Mouse (Mus musculus) limb, embryonic 14.5 days (tissue): ENCODE results near the gene Spata33. TPM values are rescaled to one million over a fixed set of nuclear protein-coding genes. Genes with fewer than 3 reads are reported as not detected.

Experiments used
- ATAC-seq: fragments of 200-750 bp; cut with Nextera tagmentation; 2 replicates; pipeline ENCODE4 v1.8.0; 2017; ENCODE audit warnings: low read depth, moderate number of reproducible peaks, moderate TSS enrichment; ENCODE audit not compliant: low FRiP score
- DNase-seq: peaks from one replicate; pipeline ENCODE4 v3.0.0-alpha.2; 2015; ENCODE audit warnings: low spot score
- H3K27ac ChIP-seq: fragments of 300-500 bp; sonication (generic); replicated peaks from 2 replicates; pipeline ENCODE4 v1.5.1; 2014; ENCODE audit warnings: low read depth, mild to moderate bottlenecking, low read length, moderate library complexity, mixed read lengths
- H3K27me3 ChIP-seq: fragments of 300-500 bp; sonication (generic); 2 replicates; pipeline ENCODE4 v1.6.1; 2014; ENCODE audit warnings: low read length, mixed read lengths; ENCODE audit not compliant: control insufficient read depth, insufficient read depth
- H3K36me3 ChIP-seq: fragments of 300-500 bp; sonication (generic); 2 replicates; pipeline ENCODE4 v1.6.1; 2014; ENCODE audit warnings: mild to moderate bottlenecking, low read length, moderate library complexity, mixed read lengths; ENCODE audit not compliant: control insufficient read depth, insufficient read depth
- H3K4me1 ChIP-seq: fragments of 300-500 bp; sonication (generic); 2 replicates; pipeline ENCODE4 v1.6.1; 2014; ENCODE audit warnings: antibody characterized with exemption, low read length, mixed read lengths; ENCODE audit not compliant: control insufficient read depth, insufficient read depth
- H3K4me2 ChIP-seq: fragments of 300-500 bp; sonication (generic); replicated peaks from 2 replicates; pipeline ENCODE4 v1.6.1; 2014; ENCODE audit warnings: low read depth, mild to moderate bottlenecking, low read length, moderate library complexity; ENCODE audit not compliant: severe bottlenecking
- H3K4me3 ChIP-seq: fragments of 300-500 bp; sonication (generic); replicated peaks from 2 replicates; pipeline ENCODE4 v1.5.1; 2014; ENCODE audit warnings: low read length
- H3K9ac ChIP-seq: fragments of 300-500 bp; sonication (generic); 2 replicates; pipeline ENCODE4 v1.6.1; 2014; ENCODE audit warnings: mild to moderate bottlenecking, low read depth, low read length, moderate library complexity; ENCODE audit not compliant: severe bottlenecking
- H3K9me3 ChIP-seq: fragments of 300-500 bp; sonication (generic); 2 replicates; pipeline ENCODE4 v1.6.1; 2016; ENCODE audit warnings: low read length; ENCODE audit not compliant: control insufficient read depth
- POLR2A ChIP-seq: fragments of 200-500 bp; IDR thresholded peaks from 2 replicates; pipeline ENCODE4 v1.8.0; 2012; ENCODE audit warnings: inconsistent platforms, mild to moderate bottlenecking, moderate library complexity, borderline replicate concordance; ENCODE audit not compliant: insufficient read depth, insufficient read length; ENCODE audit errors: extremely low read depth
- WGBS: fragments of 180-500 bp; shearing (Covaris S2); extraction: QIAGEN DNeasy Blood & Tissue Kit; methylation state at CpG from one replicate; pipeline ENCODE4 v1.1.7; 2014; 5-methylcytosine and 5-hydroxymethylcytosine counted together
- polyA plus RNA-seq, 2 experiments: library from polyadenylated mRNA; depleted of rRNA in 1 of 2; stranded (reverse) in 1 of 2; unstranded in 1 of 2; fragments of >200 nt; fragmentation: Nextera tagmentation in 1 of 2; extraction: Ambion mirVana in 1 of 2; gene quantifications; 2 replicates each; pipeline versions ENCODE4 v1.2.1 to v1.2.3; 2012 to 2014

The Spata33 gene
- polyA plus RNA-seq, 2 experiments = 4.9 to 6.6 TPM

- no peaks in the 10 kb centered on the region for H3K9me3 ChIP-seq
- DNase-seq = no peak
- H3K27ac ChIP-seq = no peak overlapping the region
- H3K27me3 ChIP-seq = no peaks in the 10 kb centered on the region
- WGBS = 89% methylated on average over 8 of the region's 8 CpGs
- ATAC-seq = no peak
- H3K4me2 ChIP-seq = no peak overlapping the region
- TF ChIP-seq POLR2A = no peak
- no peak overlapping the region for H3K9ac ChIP-seq
- H3K4me1 ChIP-seq = peaks cover 10% of the 10 kb centered on the region
- H3K4me3 ChIP-seq = no peak overlapping the region
- peaks cover 79% of the 10 kb centered on the region for H3K36me3 ChIP-seq
Measured at GRCm38 (mm10) chr8:123248596-123248995, 36.0 kb downstream of the Spata33 start.

- ATAC-seq (no peak), DNase-seq (no peak)
- no peaks in the 10 kb centered on the region for H3K27me3 ChIP-seq
- WGBS = 95% methylated on average over 5 of the region's 5 CpGs
- H3K4me3 ChIP-seq = no peak overlapping the region
- H3K36me3 ChIP-seq = peaks cover 61% of the 10 kb centered on the region
- H3K27ac ChIP-seq = no peak overlapping the region
- TF ChIP-seq POLR2A = no peak
- H3K9ac ChIP-seq = no peak overlapping the region
- H3K4me2 ChIP-seq = no peak overlapping the region
- H3K4me1 ChIP-seq = peaks cover 19% of the 10 kb centered on the region
- no peaks in the 10 kb centered on the region for H3K9me3 ChIP-seq
Measured at GRCm38 (mm10) chr8:123250940-123251339, 38.3 kb downstream of the Spata33 start.

- Histone ChIP-seq H3K27me3 (no peaks in the 10 kb centered on the region), H3K36me3 (peaks cover 60% of the 10 kb centered on the region), H3K27ac (no peak overlapping the region), H3K4me2 (peak overlapping the region; percentile 72), H3K4me3 (peak overlapping the region; percentile 83), H3K9me3 (no peaks in the 10 kb centered on the region), H3K4me1 (peaks cover 19% of the 10 kb centered on the region), H3K9ac (peak overlapping the region; percentile 94)
- 40% methylated on average over 4 of the region's 4 CpGs for WGBS
- ATAC-seq (no peak), DNase-seq (no peak)
- TF ChIP-seq POLR2A = no peak
Measured at GRCm38 (mm10) chr8:123252925-123253324, 40.3 kb downstream of the Spata33 start.

- TF ChIP-seq POLR2A = peak; percentile 61; the same call in 1 of the 2 replicates
- Histone ChIP-seq H3K4me3 (peak overlapping the region; percentile 83), H3K36me3 (peaks cover 60% of the 10 kb centered on the region), H3K4me2 (peak overlapping the region; percentile 72), H3K27ac (peak overlapping the region; percentile 78), H3K4me1 (peaks cover 19% of the 10 kb centered on the region), H3K9me3 (no peaks in the 10 kb centered on the region), H3K27me3 (no peaks in the 10 kb centered on the region), H3K9ac (peak overlapping the region; percentile 94)
- WGBS = 3% methylated on average over 34 of the region's 40 CpGs
- no peak for DNase-seq
- ATAC-seq = peak; percentile 58
Measured at GRCm38 (mm10) chr8:123253451-123254098, 40.9 kb downstream of the Spata33 start.

GRCm38 (mm10) chr8:123254099-123254885 lies 41.7 kb downstream of the Spata33 start, which contains the start of the genes Zfp276 and Vps9d1:
Gene Zfp276, plus strand, starts transcription at chr8:123254195.
Gene Vps9d1, minus strand, starts transcription at chr8:123254348.
- peak within 1 kb of the TSS; percentile 72 for H3K4me2 ChIP-seq
- ATAC-seq = peak; percentile 95
- peak within 1 kb of the TSS; percentile 83 for H3K4me3 ChIP-seq
- no peak for TF ChIP-seq POLR2A
- peaks cover 19% of the 10 kb centered on the region for H3K4me1 ChIP-seq
- WGBS = under 1% methylated on average over 68 of the region's 99 CpGs
- no peaks in the 10 kb centered on the region for H3K27me3 ChIP-seq
- no peaks in the 10 kb centered on the region for H3K9me3 ChIP-seq
- peak; percentile 74 for DNase-seq
- peaks cover 60% of the 10 kb centered on the region for H3K36me3 ChIP-seq
- peak within 1 kb of the TSS; percentile 94 for H3K9ac ChIP-seq
- peak within 1 kb of the TSS; percentile 78 for H3K27ac ChIP-seq
